Mouse (Mus musculus) large intestine, adult 2 months (tissue): ENCODE results near the gene Tmprss12. TPM values are rescaled to one million over a fixed set of nuclear protein-coding genes. Genes with fewer than 3 reads are reported as not detected.
"Not testable (repeated sequence)": the region's sequence is repeated elsewhere in the genome, so short reads cannot be mapped to it uniquely, and the experiment has no call there.

Source experiments
- DNase-seq: peaks from one replicate; pipeline ENCODE4 v3.0.0-alpha.2; 2012; ENCODE audit warnings: low read depth, low spot score
- WGBS: fragments of 180-500 bp; shearing (Covaris S2); methylation state at CpG from one replicate; pipeline ENCODE4 v1.1.7; 2018; 5-methylcytosine and 5-hydroxymethylcytosine counted together
- polyA plus RNA-seq: library from polyadenylated mRNA; depleted of rRNA; stranded (reverse); fragments of >200 nt; gene quantifications from 2 replicates; pipeline ENCODE4 v1.2.3, GENCODE M21; 2012; rRNA removed

Tmprss12 gene
- polyA plus RNA-seq: not detected in 2 replicates

GRCm38 (mm10) chr15:100280626-100281025 is at the start of gene Tmprss12:
TSS of gene Tmprss12 (plus strand) at chr15:100280837.
- no peak for DNase-seq
- 98% methylated on average over 20 of the region's 20 CpGs for WGBS

GRCm38 (mm10) chr15:100231616-100232525 is 48.8 kb upstream of the Tmprss12 start:
- 59% methylated on average over 14 of the region's 14 CpGs for WGBS
- DNase-seq: no peak

GRCm38 (mm10) chr15:100235208-100235965 is 45.2 kb upstream of the Tmprss12 start:
- WGBS: 90% methylated on average over 12 of the region's 12 CpGs
- no peak for DNase-seq

- 74% methylated on average over 6 of the region's 6 CpGs for WGBS
- no peak for DNase-seq
These were observed 43.7 kb upstream of the Tmprss12 start for GRCm38 (mm10) chr15:100236952-100237351.

- WGBS: 95% methylated on average over 6 of the region's 6 CpGs
- no peak for DNase-seq
These were observed 38.9 kb upstream of the Tmprss12 start for GRCm38 (mm10) chr15:100241780-100242179.

GRCm38 (mm10) chr15:100245951-100246350 is 34.7 kb upstream of the Tmprss12 start:
- 94% methylated on average over 7 of the region's 7 CpGs for WGBS
- no peak for DNase-seq

- 94% methylated on average over 9 of the region's 9 CpGs for WGBS
These were observed 33.3 kb upstream of the Tmprss12 start for GRCm38 (mm10) chr15:100247296-100247695.

GRCm38 (mm10) chr15:100248665-100249433 is 31.8 kb upstream of the Tmprss12 start:
- no peak for DNase-seq

More at GRCm38 (mm10) chr15:100247296-100247695, 33.3 kb upstream of the Tmprss12 start:
- no peak for DNase-seq

GRCm38 (mm10) chr15:100251153-100251780 is 29.4 kb upstream of the Tmprss12 start:
- 71% methylated on average over 6 of the region's 6 CpGs for WGBS
- DNase-seq: no peak

More at GRCm38 (mm10) chr15:100248665-100249433, 31.8 kb upstream of the Tmprss12 start:
- 85% methylated on average over 6 of the region's 6 CpGs for WGBS

GRCm38 (mm10) chr15:100256386-100256785 is 24.3 kb upstream of the Tmprss12 start:
- 64% methylated on average over 6 of the region's 6 CpGs for WGBS

GRCm38 (mm10) chr15:100257305-100257704 is 23.3 kb upstream of the Tmprss12 start:
- 87% methylated on average over 5 of the region's 5 CpGs for WGBS
- DNase-seq: no peak

More at GRCm38 (mm10) chr15:100256386-100256785, 24.3 kb upstream of the Tmprss12 start:
- DNase-seq: no peak

- WGBS: 96% methylated on average over 7 of the region's 7 CpGs
- DNase-seq: no peak
These were observed 21.8 kb upstream of the Tmprss12 start for GRCm38 (mm10) chr15:100258646-100259425.

- not testable (repeated sequence) for DNase-seq
- WGBS: 81% methylated on average over 6 of the region's 7 CpGs
These were observed 20.3 kb upstream of the Tmprss12 start for GRCm38 (mm10) chr15:100260351-100260750.

GRCm38 (mm10) chr15:100263246-100263905 is 17.3 kb upstream of the Tmprss12 start:
- WGBS: 42% methylated on average over 4 of the region's 4 CpGs

GRCm38 (mm10) chr15:100265586-100266325 is 14.9 kb upstream of the Tmprss12 start:
- no peak for DNase-seq
- 88% methylated on average over 4 of the region's 5 CpGs for WGBS

More at GRCm38 (mm10) chr15:100263246-100263905, 17.3 kb upstream of the Tmprss12 start:
- no peak for DNase-seq

GRCm38 (mm10) chr15:100268916-100269315 is 11.7 kb upstream of the Tmprss12 start:
- no peak for DNase-seq
- WGBS: 78% methylated on average over 2 of the region's 2 CpGs

GRCm38 (mm10) chr15:100269776-100270175 is 10.9 kb upstream of the Tmprss12 start:
- DNase-seq: no peak
- WGBS: 36% methylated on average over 9 of the region's 9 CpGs
